Mouse (Mus musculus): ENCODE measurements around the gene Slc25a33. TPM values are rescaled to one million over a fixed set of nuclear protein-coding genes. Genes with fewer than 3 reads are reported as not detected.

The Slc25a33 gene
- polyA plus RNA-seq, 1 experiment from 2014 or later = 22.0 TPM

Small RNA genes within 50 kb of the gene (microRNA-seq; reads per million reads assigned to microRNA genes)
- gene Gm47301 = not detected

Other genes starting within 250 kb of the Slc25a33 start
- gene Clstn1, start 187.8 kb downstream of the Slc25a33 start, polyA plus RNA-seq (2014; fragmentation: Nextera tagmentation; extraction: Ambion mirVana) = 48.6 and 59.9 TPM in 2 replicates
- gene Pik3cd, start 71.7 kb downstream of the Slc25a33 start, polyA plus RNA-seq (2014; fragmentation: Nextera tagmentation; extraction: Ambion mirVana) = 10.8 and 15.0 TPM in 2 replicates
- gene Tmem201, start 36.2 kb downstream of the Slc25a33 start, polyA plus RNA-seq (2014; fragmentation: Nextera tagmentation; extraction: Ambion mirVana) = 24.6 and 26.0 TPM in 2 replicates
- gene Spsb1, start 180.8 kb upstream of the Slc25a33 start, polyA plus RNA-seq (2014; fragmentation: Nextera tagmentation; extraction: Ambion mirVana) = 25.8 and 26.9 TPM in 2 replicates
- 3.0 and 3.6 TPM in 2 replicates for gene H6pd, start 234.7 kb upstream of the Slc25a33 start, polyA plus RNA-seq (2014; fragmentation: Nextera tagmentation; extraction: Ambion mirVana)

Measured in neural tube, embryonic 11.5 days (tissue).